Mouse (Mus musculus): ENCODE measurements at regions not wholly inside any gene's neighbourhood (a gene's known extent, or its start where the extent isn't known, plus 50 kb on each side); places are given as distances from the start of the nearest gene placed in this dataset.

DNA sequence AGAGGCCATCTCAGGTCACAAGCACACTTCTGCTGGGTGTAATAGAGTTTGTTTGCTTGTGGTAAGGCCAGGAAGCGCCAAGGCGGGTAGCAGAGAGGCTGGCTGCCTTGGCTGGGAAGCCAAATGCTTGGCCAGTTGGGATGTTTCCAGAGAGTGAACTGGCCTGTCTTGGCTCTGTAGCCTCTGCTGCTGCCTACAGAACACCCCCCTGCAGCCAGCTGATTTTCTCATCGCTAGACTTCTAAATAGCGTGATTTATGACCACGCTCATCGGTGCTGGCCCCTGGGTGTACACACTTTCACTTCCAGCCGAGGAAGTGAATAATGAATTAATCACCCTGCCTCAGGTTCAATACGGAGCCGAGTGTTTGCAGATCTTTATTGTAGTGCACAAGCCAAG lies 102.2 kb upstream of the Adpgk start:
- no peak overlapping the region for H3K27ac ChIP-seq

GRCm38 (mm10) chr9:59188411-59188810 lies 102.9 kb upstream of the Adpgk start:
- Histone ChIP-seq H3K27ac (no peak overlapping the region), H3K4me1 (no peaks in the 10 kb centered on the region), H3K36me3 (replicated peaks) (no peaks in the 10 kb centered on the region), H3K4me2 (no peak overlapping the region), H3K9ac (no peak overlapping the region), H3K9me3 (no peaks in the 10 kb centered on the region), H3K27me3 (replicated peaks) (no peaks in the 10 kb centered on the region), H3K4me3 (no peak overlapping the region)
- no peak for ATAC-seq (replicated peaks)
- 71% methylated on average over 4 of the region's 4 CpGs for WGBS

More for the DNA sequence above, 102.2 kb upstream of the Adpgk start:
- H3K27me3 ChIP-seq (replicated peaks), result no peaks in the 10 kb centered on the region
- H3K9me3 ChIP-seq, result no peaks in the 10 kb centered on the region
- no peak overlapping the region for H3K9ac ChIP-seq
- H3K4me3 ChIP-seq, result no peak overlapping the region
- no peak for ATAC-seq (replicated peaks)
- no peaks in the 10 kb centered on the region for H3K4me1 ChIP-seq
- H3K4me2 ChIP-seq, result no peak overlapping the region
- no peaks in the 10 kb centered on the region for H3K36me3 ChIP-seq (replicated peaks)
- 51% methylated on average over 9 of the region's 9 CpGs for WGBS

GRCm38 (mm10) chr9:59186326-59186725 lies 105.0 kb upstream of the Adpgk start:
- H3K9me3 ChIP-seq, result no peaks in the 10 kb centered on the region
- H3K27me3 ChIP-seq (replicated peaks), result no peaks in the 10 kb centered on the region
- H3K4me3 ChIP-seq, result no peak overlapping the region
- no peaks in the 10 kb centered on the region for H3K36me3 ChIP-seq (replicated peaks)
- WGBS, result 67% methylated on average over 4 of the region's 4 CpGs
- H3K4me2 ChIP-seq, result no peak overlapping the region
- H3K9ac ChIP-seq, result no peak overlapping the region
- ATAC-seq (replicated peaks), result no peak
- H3K27ac ChIP-seq, result no peak overlapping the region
- no peaks in the 10 kb centered on the region for H3K4me1 ChIP-seq

DNA sequence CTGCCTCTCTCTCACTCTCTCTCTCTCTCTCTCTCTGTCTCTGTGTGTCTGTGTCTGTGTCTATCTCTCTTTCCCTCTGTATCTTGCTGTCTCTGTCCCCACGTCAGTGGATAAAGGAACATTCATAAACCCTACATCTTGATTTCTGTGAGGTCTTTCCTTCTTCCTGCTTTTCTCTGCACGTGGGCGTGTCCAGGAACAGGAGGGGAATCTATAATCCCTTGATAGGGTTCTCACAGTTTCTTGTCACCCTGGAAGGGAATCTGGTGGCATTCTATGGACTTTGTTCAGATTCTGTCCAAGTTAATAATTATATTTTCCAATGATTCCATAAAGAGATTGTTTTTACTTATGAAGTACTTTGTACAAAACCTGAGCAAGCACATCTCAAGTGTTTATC lies 107.3 kb upstream of the Adpgk start:
- 63% methylated on average over 3 of the region's 3 CpGs for WGBS
- H3K4me1 ChIP-seq, result no peaks in the 10 kb centered on the region
- H3K4me3 ChIP-seq, result no peak overlapping the region
- no peak overlapping the region for H3K9ac ChIP-seq
- H3K27me3 ChIP-seq (replicated peaks), result no peaks in the 10 kb centered on the region
- no peak overlapping the region for H3K4me2 ChIP-seq
- H3K9me3 ChIP-seq, result no peaks in the 10 kb centered on the region
- no peak for ATAC-seq (replicated peaks)
- H3K36me3 ChIP-seq (replicated peaks), result no peaks in the 10 kb centered on the region
- no peak overlapping the region for H3K27ac ChIP-seq

DNA sequence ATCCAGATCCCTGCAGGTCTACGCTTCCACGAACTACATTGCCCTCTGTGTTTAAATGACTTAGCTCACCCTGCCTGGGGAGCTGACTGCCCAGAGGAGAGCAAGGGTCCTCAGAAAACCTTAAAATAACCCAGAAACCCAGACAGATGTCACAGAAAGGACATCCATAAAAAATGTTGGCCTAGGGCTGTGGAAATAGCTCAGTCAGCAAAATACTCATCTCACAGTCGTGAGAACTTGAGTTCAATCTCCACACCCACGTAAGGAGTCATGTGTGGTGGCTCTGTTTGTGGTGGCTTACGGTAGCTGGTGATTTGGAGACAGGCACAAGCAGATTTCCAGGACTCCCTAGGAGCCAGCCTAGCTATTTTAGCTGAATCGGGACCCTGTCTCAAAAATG lies 108.5 kb upstream of the Adpgk start:
- Histone ChIP-seq H3K27ac (no peak overlapping the region), H3K9ac (no peak overlapping the region), H3K27me3 (replicated peaks) (no peaks in the 10 kb centered on the region), H3K9me3 (no peaks in the 10 kb centered on the region), H3K4me3 (no peak overlapping the region), H3K4me2 (no peak overlapping the region), H3K36me3 (replicated peaks) (no peaks in the 10 kb centered on the region), H3K4me1 (no peaks in the 10 kb centered on the region)
- no peak for ATAC-seq (replicated peaks)
- 83% methylated on average over 6 of the region's 6 CpGs for WGBS

DNA sequence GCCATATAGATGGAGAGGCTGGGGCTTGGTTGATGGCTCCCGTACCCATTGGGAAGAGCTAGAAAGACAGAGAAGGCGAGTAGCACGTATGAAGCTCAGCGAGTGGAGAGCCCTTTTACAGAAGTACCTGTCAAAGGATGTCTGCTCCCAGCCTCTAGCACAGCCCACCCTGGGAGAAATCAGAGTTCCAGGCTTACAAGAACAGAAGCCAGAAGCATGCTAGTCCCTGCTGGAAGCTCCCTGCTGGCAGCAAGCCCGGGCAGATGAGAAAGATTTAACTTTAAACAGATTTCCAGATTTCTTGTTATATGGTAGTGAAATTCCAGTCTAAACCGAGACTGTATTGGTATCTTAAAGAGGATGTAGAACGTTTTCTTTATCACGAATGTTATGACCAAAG lies 108.9 kb upstream of the Adpgk start:
- Histone ChIP-seq H3K4me2 (no peak overlapping the region), H3K9me3 (no peaks in the 10 kb centered on the region), H3K27me3 (replicated peaks) (no peaks in the 10 kb centered on the region), H3K36me3 (replicated peaks) (no peaks in the 10 kb centered on the region), H3K9ac (no peak overlapping the region), H3K4me1 (no peaks in the 10 kb centered on the region), H3K27ac (no peak overlapping the region), H3K4me3 (no peak overlapping the region)
- 76% methylated on average over 8 of the region's 8 CpGs for WGBS
- no peak for ATAC-seq (replicated peaks)

DNA sequence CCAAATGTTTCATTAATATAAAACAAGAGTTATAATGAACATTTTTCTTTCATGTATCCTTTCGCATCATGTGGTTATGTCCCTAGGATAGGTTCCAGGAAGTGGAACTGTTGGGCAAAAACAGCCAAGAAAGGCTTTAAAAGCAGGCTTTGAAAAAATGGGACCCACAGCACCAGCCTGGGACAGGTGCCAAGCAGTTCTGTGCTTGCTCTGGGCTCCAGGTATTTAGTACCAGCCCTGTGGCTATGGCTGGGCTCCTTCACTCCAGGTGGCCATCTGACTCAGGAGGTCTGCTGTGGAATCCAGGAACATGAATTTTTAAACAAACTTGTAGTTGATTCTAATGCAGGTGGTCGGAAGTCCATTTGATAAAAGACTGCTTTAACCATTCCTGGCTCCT lies 119.8 kb upstream of the Adpgk start:
- Histone ChIP-seq H3K4me1 (peaks cover 7% of the 10 kb centered on the region; the same call in 1 of the 2 replicates), H3K9ac (no peak overlapping the region), H3K9me3 (no peaks in the 10 kb centered on the region), H3K36me3 (replicated peaks) (no peaks in the 10 kb centered on the region), H3K4me3 (no peak overlapping the region), H3K27me3 (replicated peaks) (no peaks in the 10 kb centered on the region), H3K4me2 (no peak overlapping the region), H3K27ac (peak overlapping the region; percentile 29; the same call in 1 of the 2 replicates)
- WGBS, result 74% methylated on average over 2 of the region's 2 CpGs
- ATAC-seq (replicated peaks), result no peak

DNA sequence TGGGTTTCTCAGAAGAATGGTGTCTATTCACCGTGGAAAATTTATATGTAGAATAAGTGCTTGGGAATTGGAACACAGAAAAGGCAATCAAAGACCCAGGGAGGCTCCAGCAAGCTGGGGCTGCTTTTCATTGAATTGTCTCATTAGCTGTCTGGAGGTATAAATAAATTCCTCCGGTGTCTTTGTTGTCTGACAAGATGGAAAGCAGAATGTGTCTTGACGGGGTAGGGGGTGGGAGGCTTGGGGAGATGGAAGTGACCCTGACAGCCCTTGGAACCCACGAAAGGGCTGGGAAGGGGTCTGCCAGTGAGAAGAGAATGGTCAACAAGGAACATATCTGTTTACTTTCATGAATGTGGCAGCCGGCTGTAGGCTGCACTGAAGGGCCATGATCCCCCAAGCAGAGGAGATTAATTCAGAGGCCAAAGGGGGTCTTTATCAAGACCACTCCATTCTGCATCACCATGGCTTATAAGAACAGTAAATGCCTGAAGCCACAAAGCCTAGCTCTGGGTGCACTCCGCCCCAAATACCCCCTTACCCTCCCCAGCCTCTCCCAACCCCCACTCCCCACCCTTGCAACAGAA lies 127.2 kb upstream of the Neo1 start:
- Histone ChIP-seq H3K4me2 (no peak overlapping the region), H3K9me3 (no peaks in the 10 kb centered on the region), H3K27me3 (replicated peaks) (no peaks in the 10 kb centered on the region), H3K9ac (no peak overlapping the region), H3K36me3 (replicated peaks) (no peaks in the 10 kb centered on the region), H3K4me3 (no peak overlapping the region), H3K4me1 (peaks cover 11% of the 10 kb centered on the region), H3K27ac (peak overlapping the region; percentile 45)
- WGBS, result 12% methylated on average over 6 of the region's 6 CpGs
- no peak for ATAC-seq (replicated peaks)

GRCm38 (mm10) chr9:59162954-59163353 lies 126.7 kb upstream of the Neo1 start:
- no peak for ATAC-seq (replicated peaks)
- Histone ChIP-seq H3K9me3 (no peaks in the 10 kb centered on the region), H3K36me3 (replicated peaks) (no peaks in the 10 kb centered on the region), H3K27ac (peak overlapping the region; percentile 45; the same call in 1 of the 2 replicates), H3K27me3 (replicated peaks) (no peaks in the 10 kb centered on the region), H3K4me1 (peaks cover 11% of the 10 kb centered on the region), H3K4me2 (no peak overlapping the region), H3K4me3 (no peak overlapping the region), H3K9ac (no peak overlapping the region)
- 11% methylated on average over 4 of the region's 4 CpGs for WGBS

- Histone ChIP-seq H3K9ac (no peak overlapping the region), H3K27me3 (replicated peaks) (no peaks in the 10 kb centered on the region), H3K9me3 (no peaks in the 10 kb centered on the region), H3K4me2 (no peak overlapping the region), H3K36me3 (replicated peaks) (no peaks in the 10 kb centered on the region), H3K4me1 (no peaks in the 10 kb centered on the region), H3K27ac (no peak overlapping the region), H3K4me3 (no peak overlapping the region)
- WGBS, result 78% methylated on average over 5 of the region's 5 CpGs
- no peak for ATAC-seq (replicated peaks)
Observed at GRCm38 (mm10) chr9:59157663-59158062, 121.4 kb upstream of the Neo1 start.

- WGBS, result 79% methylated on average over 3 of the region's 3 CpGs
- Histone ChIP-seq H3K9me3 (no peaks in the 10 kb centered on the region), H3K4me3 (no peak overlapping the region), H3K36me3 (replicated peaks) (no peaks in the 10 kb centered on the region), H3K27ac (no peak overlapping the region), H3K27me3 (replicated peaks) (no peaks in the 10 kb centered on the region), H3K4me1 (no peaks in the 10 kb centered on the region), H3K9ac (no peak overlapping the region), H3K4me2 (no peak overlapping the region)
- no peak for ATAC-seq (replicated peaks)
Observed at GRCm38 (mm10) chr9:59153945-59154344, 117.7 kb upstream of the Neo1 start.

DNA sequence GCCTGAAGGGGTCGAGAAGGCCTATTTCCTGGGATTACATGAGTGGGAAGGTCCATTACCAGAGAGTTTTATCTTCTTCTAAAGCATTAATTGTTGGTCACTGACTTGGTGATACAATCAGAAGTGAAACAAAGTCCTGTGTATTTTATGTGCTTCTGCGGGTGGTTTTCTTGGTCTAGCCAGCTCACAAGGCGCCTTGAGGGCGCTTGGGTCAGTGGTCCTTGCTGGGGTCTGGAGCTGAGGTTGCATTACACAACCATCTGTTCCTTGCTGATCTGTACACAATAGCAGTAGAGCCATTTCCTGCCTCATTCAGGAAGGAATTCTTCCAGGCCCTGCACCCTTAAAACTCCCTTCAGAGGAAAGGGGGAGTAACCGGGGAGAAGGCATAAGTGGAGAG lies 116.9 kb upstream of the Neo1 start:
- Histone ChIP-seq H3K27ac (no peak overlapping the region), H3K4me3 (no peak overlapping the region), H3K4me2 (no peak overlapping the region), H3K4me1 (no peaks in the 10 kb centered on the region), H3K27me3 (replicated peaks) (no peaks in the 10 kb centered on the region), H3K36me3 (replicated peaks) (no peaks in the 10 kb centered on the region), H3K9me3 (no peaks in the 10 kb centered on the region), H3K9ac (no peak overlapping the region)
- 64% methylated on average over 5 of the region's 5 CpGs for WGBS
- no peak for ATAC-seq (replicated peaks)

- H3K4me2 ChIP-seq, result no peak overlapping the region
- H3K9ac ChIP-seq, result no peak overlapping the region
- WGBS, result 78% methylated on average over 3 of the region's 3 CpGs
- ATAC-seq (replicated peaks), result no peak
- H3K36me3 ChIP-seq (replicated peaks), result no peaks in the 10 kb centered on the region
- no peak overlapping the region for H3K4me3 ChIP-seq
- no peaks in the 10 kb centered on the region for H3K4me1 ChIP-seq
- H3K27ac ChIP-seq, result no peak overlapping the region
- H3K9me3 ChIP-seq, result no peaks in the 10 kb centered on the region
- H3K27me3 ChIP-seq (replicated peaks), result no peaks in the 10 kb centered on the region
Observed at GRCm38 (mm10) chr9:59144256-59144800, 108.1 kb upstream of the Neo1 start.

Data from midbrain, embryonic 15.5 days (tissue).